Mouse (Mus musculus) mature B cell (primary cell): ENCODE results near the gene Ppef2.

ENCODE experiments used
- in situ Hi-C: fragments of 300-500 bp; cut with MboI; formaldehyde crosslinking; loops from 2 replicates; pipeline ENCODE4 v1.14.3; 2019

The Ppef2 gene

GRCm38 (mm10) chr5:92196895-92197811 is 58.9 kb downstream of the Ppef2 start:
- in situ Hi-C loops = loop anchor here (25.0 kb wide), 1 partner anchor 190 kb away; no protein-coding TSS in a partner anchor

- in situ Hi-C loops = loop anchor here (25.0 kb wide), 1 partner anchor 192 kb away; no protein-coding TSS in a partner anchor
Measured at GRCm38 (mm10) chr5:92195716-92196115, 60.4 kb downstream of the Ppef2 start.

DNA sequence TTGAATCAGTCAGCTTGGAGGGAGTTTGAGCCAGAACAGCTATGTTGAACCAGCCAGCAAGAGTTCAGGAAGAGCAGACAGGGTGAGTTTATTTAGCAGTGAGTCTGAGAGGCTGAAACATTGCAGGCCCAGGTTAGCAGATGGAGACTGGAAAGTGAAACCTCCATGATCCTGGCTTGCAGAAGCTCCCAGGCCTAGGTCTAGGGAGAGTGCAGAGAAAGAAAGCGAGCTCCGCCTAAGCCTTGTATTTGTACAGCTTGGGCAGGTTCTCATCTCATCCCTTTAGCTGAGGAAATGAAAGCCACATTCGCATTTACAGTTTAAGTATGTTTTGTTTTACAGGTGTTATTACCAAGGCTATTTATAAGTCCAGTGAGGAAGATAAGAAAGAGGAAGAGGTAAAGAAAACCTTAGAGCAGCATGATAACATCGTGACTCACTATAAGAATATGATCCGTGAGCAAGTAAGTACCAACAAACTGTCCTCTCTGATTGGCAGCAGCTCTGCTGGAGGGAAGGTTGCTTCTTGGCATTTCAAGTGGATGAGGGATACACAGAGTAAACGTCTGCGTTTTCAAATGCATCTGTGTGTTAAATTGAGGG is 67.1 kb downstream of the Ppef2 start:
- in situ Hi-C loops = loop anchor here (25.0 kb wide), 1 partner anchor 198 kb away; no protein-coding TSS in a partner anchor

GRCm38 (mm10) chr5:92183071-92183830 is 72.8 kb downstream of the Ppef2 start:
- in situ Hi-C loops = loop anchor here (25.0 kb wide), 1 partner anchor 204 kb away; no protein-coding TSS in a partner anchor
